Mouse (Mus musculus) megakaryocyte progenitor cell, adult 5-6 weeks (primary cell): ENCODE measurements around the gene Spta1. TPM values are rescaled to one million over a fixed set of nuclear protein-coding genes. Genes with fewer than 3 reads are reported as not detected.
A peak's percentile ranks its signal among the peaks of the same experiment; 100 is the strongest.

ENCODE experiments used
- ATAC-seq: replicated peaks from 2 replicates; pipeline ENCODE4 v1.8.0; 2016; ENCODE audit warnings: mild to moderate bottlenecking, moderate TSS enrichment, inconsistent platforms; ENCODE audit not compliant: poor library complexity
- total RNA-seq, 2 experiments: library from RNA; stranded (forward) in 1 of 2; stranded (reverse) in 1 of 2; fragments of 157-497, 149-512 nt in 1 of 2; fragments of 200-1000 nt in 1 of 2; gene quantifications; 2 replicates each; pipeline versions ENCODE4 v1.2.3 to v1.2.4; 2015 to 2017

The Spta1 gene
- total RNA-seq, 2 experiments from 2014 or later, result 4.1 to 5.9 TPM

DNA sequence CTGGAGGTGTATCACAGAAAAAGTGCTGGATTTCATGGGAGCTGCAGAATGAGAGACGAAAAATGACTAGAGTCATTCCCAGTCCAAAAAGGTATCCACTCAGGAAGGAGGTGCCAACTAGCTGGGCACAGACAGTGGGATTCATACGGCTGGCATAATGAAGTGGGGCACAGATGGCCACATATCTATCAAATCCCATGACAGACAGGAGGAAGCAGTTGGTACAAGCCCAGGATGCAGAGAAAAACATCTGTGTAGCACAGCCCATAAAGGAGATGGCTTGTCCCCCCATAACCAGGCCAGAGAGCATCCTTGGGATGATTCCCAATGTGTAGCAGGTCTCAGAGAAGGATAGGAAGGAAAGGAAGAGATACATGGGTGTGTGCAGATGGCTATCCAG lies 77.8 kb downstream of the Spta1 start:
- ATAC-seq, result no peak

DNA sequence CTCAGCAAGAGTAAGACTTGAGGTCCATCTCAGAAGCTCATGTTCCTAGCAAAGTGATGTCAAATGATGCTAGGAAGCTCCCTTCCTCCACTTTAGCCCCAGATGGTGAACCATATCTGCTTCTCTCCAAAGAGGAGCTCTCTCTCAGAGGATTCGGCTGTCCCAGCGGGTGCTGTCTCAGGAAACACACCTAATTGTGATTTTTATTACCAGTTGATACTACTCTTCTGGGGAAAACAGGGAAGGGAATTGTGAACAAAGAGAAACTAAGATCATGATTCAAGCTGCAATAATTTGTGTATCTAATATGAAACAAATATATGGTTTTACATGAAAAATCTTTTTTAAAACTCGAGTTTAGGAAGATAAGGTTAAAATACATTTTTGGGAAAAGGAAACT lies 79.4 kb downstream of the Spta1 start, which contains the start of gene Olfr419:
Gene Olfr419 (minus strand): TSS at position 101 of the 400 bp plus-strand sequence.
- no peak for ATAC-seq

GRCm38 (mm10) chr1:174267816-174268215 lies 95.2 kb downstream of the Spta1 start:
- ATAC-seq, result no peak

DNA sequence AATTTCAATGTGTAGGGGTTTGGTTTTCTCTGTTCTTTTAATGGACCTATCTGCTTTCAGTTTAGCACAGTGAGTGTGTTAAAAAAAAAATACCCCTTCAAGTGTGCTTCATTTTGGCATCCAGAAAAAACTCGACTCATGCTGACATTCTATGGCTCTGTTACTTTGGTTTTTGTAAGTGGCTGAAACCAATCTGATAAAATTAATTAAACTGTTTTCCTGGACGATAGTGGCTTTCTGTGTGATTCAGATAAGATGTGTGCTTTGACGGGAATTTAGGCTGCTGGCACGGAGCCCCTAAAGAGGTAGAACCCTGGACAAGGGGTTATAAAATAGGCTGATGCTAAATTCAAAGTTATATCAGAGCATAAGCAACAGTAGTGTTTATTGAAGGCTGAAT lies 96.6 kb downstream of the Spta1 start:
- peak; percentile 63 for ATAC-seq

GRCm38 (mm10) chr1:174270643-174271042 lies 98.1 kb downstream of the Spta1 start:
- ATAC-seq, result no peak

Other genes with a start within 250 kb of the Spta1 start
- 112 and 113 TPM in 2 replicates for gene Mndal, start 230.3 kb upstream of the Spta1 start, total RNA-seq (2015)
- gene Mndal, start 230.3 kb upstream of the Spta1 start, total RNA-seq (2017), result 70.3 and 92.9 TPM in 2 replicates
- gene Ifi203, start 230.1 kb upstream of the Spta1 start, total RNA-seq (2015), result 59.5 and 87.9 TPM in 2 replicates
- gene Ifi203, start 230.1 kb upstream of the Spta1 start, total RNA-seq (2017), result 29.0 and 43.0 TPM in 2 replicates
- gene Ifi202b, start 190.0 kb upstream of the Spta1 start, total RNA-seq (2015), result not detected in 2 replicates
- not detected in 2 replicates for gene Ifi202b, start 190.0 kb upstream of the Spta1 start, total RNA-seq (2017)
- 5.5 and 7.7 TPM in 2 replicates for gene Ifi205, start 141.0 kb upstream of the Spta1 start, total RNA-seq (2015)
- 1.8 and 6.5 TPM in 2 replicates for gene Ifi205, start 141.0 kb upstream of the Spta1 start, total RNA-seq (2017)
- 0.27 TPM in 1 of 2 replicates, not detected in the other for gene Olfr433, start 132.1 kb upstream of the Spta1 start, total RNA-seq (2015)
- 0.12 and 0.17 TPM in 2 replicates for gene Olfr433, start 132.1 kb upstream of the Spta1 start, total RNA-seq (2017)
- not detected in 2 replicates for gene Olfr432, start 123.6 kb upstream of the Spta1 start, total RNA-seq (2015)
- gene Olfr432, start 123.6 kb upstream of the Spta1 start, total RNA-seq (2017), result under 0.01 TPM in 1 of 2 replicates, not detected in the other
- not detected in 2 replicates for gene Olfr430, start 106.2 kb upstream of the Spta1 start, total RNA-seq (2015)
- gene Olfr430, start 106.2 kb upstream of the Spta1 start, total RNA-seq (2017), result not detected in 2 replicates
- gene Olfr429, start 88.4 kb upstream of the Spta1 start, total RNA-seq (2015), result not detected in 2 replicates
- gene Olfr429, start 88.4 kb upstream of the Spta1 start, total RNA-seq (2017), result not detected in 2 replicates
- gene Olfr427, start 75.9 kb upstream of the Spta1 start, total RNA-seq (2015), result not detected in 2 replicates
- not detected in 2 replicates for gene Olfr427, start 75.9 kb upstream of the Spta1 start, total RNA-seq (2017)
- gene Olfr231, start 51.6 kb upstream of the Spta1 start, total RNA-seq (2015), result not detected in 2 replicates
- not detected in 2 replicates for gene Olfr231, start 51.6 kb upstream of the Spta1 start, total RNA-seq (2017)
- gene Olfr424, start 41.3 kb upstream of the Spta1 start, total RNA-seq (2015), result not detected in 2 replicates
- not detected in 2 replicates for gene Olfr424, start 41.3 kb upstream of the Spta1 start, total RNA-seq (2017)
- not detected in 2 replicates for gene Olfr420, start 17.1 kb upstream of the Spta1 start, total RNA-seq (2015)
- not detected in 2 replicates for gene Olfr420, start 17.1 kb upstream of the Spta1 start, total RNA-seq (2017)
- not detected in 2 replicates for gene Olfr419, start 79.3 kb downstream of the Spta1 start, total RNA-seq (2015)
- not detected in 2 replicates for gene Olfr419, start 79.3 kb downstream of the Spta1 start, total RNA-seq (2017)
- gene Mptx1, start 157.7 kb downstream of the Spta1 start, total RNA-seq (2015), result not detected in 2 replicates
- not detected in 2 replicates for gene Mptx1, start 157.7 kb downstream of the Spta1 start, total RNA-seq (2017)
- 0.42 and 2.4 TPM in 2 replicates for gene Olfr417, start 192.3 kb downstream of the Spta1 start, total RNA-seq (2015)
- 0.44 and 0.67 TPM in 2 replicates for gene Olfr417, start 192.3 kb downstream of the Spta1 start, total RNA-seq (2017)
- gene Olfr248, start 218.3 kb downstream of the Spta1 start, total RNA-seq (2015), result 0.52 and 0.54 TPM in 2 replicates
- gene Olfr248, start 218.3 kb downstream of the Spta1 start, total RNA-seq (2017), result not detected in 2 replicates